Comparison of ENCODE assay signal across 19 mouse cellular contexts in genomic region chr9:60296276-60296675, GRCm38 (mm10).
DNase-seq lines count a peak whose midpoint lies in the region; ATAC-seq and TF ChIP-seq lines count a peak whose summit lies in the region.
"Had no signal": no experiment of that assay in that cellular context is flagged by ENCODE, and none has a peak within 500 bp of the region (broad histone marks: within the 10 kb centered on the region; RNA-seq: fewer than 3 reads in every experiment).

No protein-coding gene starts in this region.

- H3K9me3 ChIP-seq in midbrain, postnatal 0 days (ENCODE audit: low read length): 0 out of 2 replicates have a peak, but pooled peaks cover 3% of the 10 kb centered on the region
- H3K9me3 ChIP-seq: embryonic facial prominence, embryonic 12.5 days; forebrain, embryonic 15.5 days had no signal

- H3K4me1 ChIP-seq in midbrain, postnatal 0 days (ENCODE audit: insufficient read depth, low read length): no peaks in the 10 kb centered on the region
- H3K4me1 ChIP-seq: embryonic facial prominence, embryonic 12.5 days; forebrain, embryonic 13.5 days; forebrain, embryonic 15.5 days had no signal

- H3K4me3 ChIP-seq in midbrain, postnatal 0 days (ENCODE audit: low read depth, low read length): no peak overlapping the region
- H3K4me3 ChIP-seq: embryonic facial prominence, embryonic 10.5 days; embryonic facial prominence, embryonic 12.5 days; forebrain, embryonic 13.5 days; forebrain, embryonic 15.5 days had no signal

- TF ChIP-seq CTCF in midbrain, postnatal 0 days (IDR thresholded peaks at IDR 0.05): no peak

- intact Hi-C loops in left cerebral cortex, postnatal 4 days (cut with DNase I): no loop called here

- WGBS in midbrain, postnatal 0 days: 86% methylated on average over 2 of the region's 2 CpGs

- H3K27ac ChIP-seq in midbrain, postnatal 0 days (ENCODE audit: low read depth, low read length): no peak overlapping the region
- H3K27ac ChIP-seq: embryonic facial prominence, embryonic 10.5 days; embryonic facial prominence, embryonic 12.5 days; forebrain, embryonic 13.5 days; forebrain, embryonic 15.5 days had no signal

- H3K4me2 ChIP-seq in midbrain, postnatal 0 days (ENCODE audit: low read depth, low read length, poor library complexity, severe bottlenecking): no peak overlapping the region
- H3K4me2 ChIP-seq: embryonic facial prominence, embryonic 12.5 days; forebrain, embryonic 13.5 days; forebrain, embryonic 15.5 days had no signal

- no peak for ATAC-seq in midbrain, postnatal 0 days (ENCODE audit: low FRiP score)
- ATAC-seq: forebrain, embryonic 13.5 days; forebrain, embryonic 15.5 days had no signal

- peak; percentile 33 to 38 for DNase-seq in frontal cortex, adult 2 months (ENCODE audit: extremely low spot score in 1 of 2, low spot score in 1 of 2)
- no peak for DNase-seq in frontal cortex, postnatal 14 days (ENCODE audit: low spot score in 2 of 2)
- peak; percentile 17 to 19 for DNase-seq in left cerebral cortex, adult 9 months (ENCODE audit: low spot score in 2 of 2)
- DNase-seq in left cerebral cortex, postnatal 4 days: no peak
- peak; percentile 60 for DNase-seq in brain, adult 2 months (ENCODE audit: low read depth, low spot score)
- DNase-seq in telencephalon, adult 2 months (ENCODE audit: low read depth, low spot score): peak; percentile 62
- no peak for DNase-seq in midbrain, postnatal 0 days (ENCODE audit: low spot score)
- DNase-seq: adrenal gland, adult 2 months; adrenal gland, postnatal 10 days; adrenal gland, postnatal 25 days; cerebellum, adult 11-12 months; cerebellum, adult 2 months; cerebellum, adult 9-10 months; cerebellum, postnatal 10 days; cerebellum, postnatal 25 days had no signal

- H3K9ac ChIP-seq in midbrain, postnatal 0 days (replicated peaks; ENCODE audit: low read length, poor library complexity, severe bottlenecking): no peak overlapping the region
- H3K9ac ChIP-seq: embryonic facial prominence, embryonic 12.5 days; forebrain, embryonic 13.5 days; forebrain, embryonic 15.5 days had no signal

- no peaks in the 10 kb centered on the region for H3K27me3 ChIP-seq in midbrain, postnatal 0 days (ENCODE audit: insufficient read depth, low read length)
- H3K27me3 ChIP-seq: embryonic facial prominence, embryonic 12.5 days; forebrain, embryonic 13.5 days; forebrain, embryonic 15.5 days had no signal

- H3K36me3 ChIP-seq in midbrain, postnatal 0 days (ENCODE audit: insufficient read depth, low read length): no peaks in the 10 kb centered on the region
- H3K36me3 ChIP-seq: embryonic facial prominence, embryonic 10.5 days; embryonic facial prominence, embryonic 12.5 days; forebrain, embryonic 15.5 days had no signal

Comparison
In these comparisons a context has a peak if more than half of its experiments do, and no peak if none do; other contexts are left out.
1. DNase-seq: peak in frontal cortex, adult 2 months (2 of 2), left cerebral cortex, adult 9 months (2 of 2), brain, adult 2 months (single experiment) and telencephalon, adult 2 months (single experiment); none in frontal cortex, postnatal 14 days (0 of 2), left cerebral cortex, postnatal 4 days (single experiment) and midbrain, postnatal 0 days (single experiment).